Mouse (Mus musculus) cortical plate, adult 2 months (tissue): ENCODE data around the gene Coa3.

Source experiments
- CTCF ChIP-seq: fragments of 200-500 bp; IDR thresholded peaks from 2 replicates; pipeline ENCODE4 v1.5.1; 2011; ENCODE audit warnings: mild to moderate bottlenecking, control low read depth, low read length; ENCODE audit not compliant: insufficient read depth; ENCODE audit errors: extremely low read depth
- POLR2A ChIP-seq: fragments of 200-500 bp; IDR thresholded peaks from 2 replicates; pipeline ENCODE4 v1.6.1; 2011; ENCODE audit warnings: mild to moderate bottlenecking, low read length, control low read depth; ENCODE audit not compliant: insufficient read depth; ENCODE audit errors: extremely low read depth

DNA sequence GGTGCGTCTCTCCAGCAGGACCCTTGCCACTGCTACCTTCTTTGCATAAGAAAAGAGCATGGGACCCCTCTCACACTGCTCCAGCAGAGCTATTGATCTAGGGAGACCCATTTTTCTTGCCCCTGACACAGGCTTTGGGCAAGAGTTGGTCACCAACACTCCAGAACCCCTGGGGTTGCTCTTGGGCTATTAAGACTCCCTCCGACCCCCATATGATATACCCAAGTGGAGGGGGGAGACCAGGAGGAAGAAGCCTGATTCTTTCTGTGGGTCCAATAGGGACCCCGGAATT, 15.0 kb downstream of the Coa3 start:
- TF ChIP-seq POLR2A (no peak), CTCF (no peak)
